Mouse (Mus musculus): ENCODE results near the gene Phka1.
"Not testable (repeated sequence)": the region's sequence is repeated elsewhere in the genome, so short reads cannot be mapped to it uniquely, and the experiment has no call there.

Gene Phka1

GRCm38 (mm10) chrX:102643823-102644572 lies at the start of gene Phka1:
Gene Phka1, minus strand, starts transcription at chrX:102644246.
- DNase-seq (ENCODE audit: low spot score in 2 of 2) = peak; percentile 62 to 66

- peak; percentile 3 to 28 for DNase-seq (ENCODE audit: low spot score in 2 of 2)
Observed at GRCm38 (mm10) chrX:102689252-102689651, 45.2 kb upstream of the Phka1 start.

DNA sequence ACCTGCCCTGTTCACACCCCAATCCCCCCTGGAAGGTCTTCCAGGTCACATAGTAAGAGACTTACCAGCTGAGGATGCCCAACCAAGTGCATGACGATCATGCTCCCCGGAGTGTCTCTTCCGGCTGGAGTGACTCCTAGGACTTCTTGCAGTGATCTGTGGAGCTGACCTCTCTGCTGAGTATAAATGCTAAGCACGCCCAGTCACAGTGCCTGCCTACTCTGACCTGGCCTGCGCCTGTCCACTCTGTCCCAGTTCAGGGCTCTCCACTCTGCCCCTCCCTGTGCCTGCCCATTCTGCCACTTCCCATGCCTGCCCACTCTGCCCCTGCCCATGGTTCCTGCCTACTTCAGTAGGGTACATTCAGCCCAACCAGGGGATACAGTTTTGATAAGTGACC lies 42.8 kb upstream of the Phka1 start, which contains the start of gene Gm3880:
Gm3880 (minus strand) TSS at position 101 of the 400 bp plus-strand sequence.
- DNase-seq (ENCODE audit: low spot score in 2 of 2) = not testable (repeated sequence)

DNA sequence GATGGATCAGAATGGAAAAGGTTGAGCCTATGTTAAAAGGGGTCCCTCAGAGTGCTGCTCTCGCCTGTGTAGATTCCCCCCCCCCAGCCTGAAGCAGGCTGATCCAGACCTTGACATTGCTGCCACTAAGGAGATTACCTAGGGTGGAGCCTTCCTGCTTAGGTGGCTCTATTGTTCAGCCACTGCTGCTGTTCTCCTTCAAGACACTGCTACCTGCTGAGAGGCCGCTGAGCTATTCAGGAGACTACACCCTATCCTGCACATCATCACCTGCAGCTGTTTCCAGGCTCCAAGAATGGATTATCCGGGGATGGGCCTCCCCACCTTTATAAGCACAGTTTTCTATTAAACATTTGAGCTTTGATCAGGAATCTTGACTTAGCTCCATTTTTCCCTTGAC lies 40.7 kb upstream of the Phka1 start:
- not testable (repeated sequence) for DNase-seq (ENCODE audit: low spot score in 2 of 2)

DNA sequence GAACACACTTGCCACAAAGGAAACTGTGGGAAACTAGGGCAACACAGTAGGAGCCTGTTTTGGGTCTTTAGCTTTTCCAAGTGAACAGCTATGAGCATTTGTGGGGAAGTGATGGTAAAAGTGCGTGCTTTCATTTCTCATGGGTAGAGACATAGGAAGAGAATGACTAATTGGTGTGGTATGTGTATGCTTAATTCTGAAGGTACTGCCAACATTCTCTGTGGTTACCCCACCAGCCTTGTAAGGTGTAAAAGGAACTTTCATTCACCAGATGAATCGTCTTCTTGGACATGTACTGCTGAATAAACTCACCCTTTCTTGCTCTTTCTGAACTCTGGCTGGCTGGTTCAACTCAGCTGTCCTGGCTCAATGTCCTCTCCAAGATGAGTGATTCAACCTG lies 22.6 kb upstream of the Phka1 start:
- no peak for DNase-seq (ENCODE audit: low spot score in 2 of 2)

DNA sequence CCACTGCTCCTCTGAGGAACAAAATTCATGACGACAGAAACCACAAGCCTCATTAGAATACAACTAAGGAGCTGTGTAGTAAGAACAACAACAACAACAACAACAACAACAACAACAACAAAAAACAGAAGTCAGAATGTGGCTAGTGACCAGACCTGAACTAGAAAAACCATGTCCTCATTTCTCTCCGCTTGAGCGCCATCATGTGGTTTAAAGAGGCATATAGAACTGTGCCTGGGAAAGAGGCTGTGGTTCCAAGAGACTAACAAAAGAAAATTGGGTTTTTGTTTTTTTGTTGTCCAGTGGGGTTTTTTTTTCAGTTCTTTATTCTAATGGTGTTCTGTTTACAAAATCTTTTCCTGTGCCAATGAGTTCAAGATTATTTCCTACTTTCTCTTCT lies 16.7 kb upstream of the Phka1 start:
- DNase-seq (ENCODE audit: low spot score in 2 of 2) = no peak

DNA sequence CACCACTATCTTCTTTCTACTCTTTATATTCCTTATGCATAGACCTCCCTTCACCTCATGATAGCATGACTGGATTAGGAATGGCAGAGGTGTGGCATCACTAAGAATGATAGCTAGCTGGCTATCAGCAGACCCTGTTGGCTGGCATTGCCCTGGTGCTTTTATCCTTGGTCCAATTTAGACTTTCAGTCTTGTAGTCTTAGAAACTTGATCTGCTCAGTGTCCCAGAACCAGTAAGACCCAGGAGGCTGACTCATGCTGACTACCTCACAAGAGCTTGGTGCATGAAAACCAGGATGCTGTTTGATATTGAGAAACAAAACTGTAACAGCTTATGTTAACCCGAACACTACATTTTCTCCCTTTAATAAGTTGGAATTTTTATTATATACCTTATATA lies 1.6 kb upstream of the Phka1 start:
- no peak for DNase-seq (ENCODE audit: low spot score in 2 of 2)

GRCm38 (mm10) chrX:102645146-102645545 lies 1.1 kb upstream of the Phka1 start:
- no peak for DNase-seq (ENCODE audit: low spot score in 2 of 2)

- DNase-seq (ENCODE audit: low spot score in 2 of 2) = no peak
Observed at GRCm38 (mm10) chrX:102644573-102644951, 516 bp upstream of the Phka1 start.

DNA sequence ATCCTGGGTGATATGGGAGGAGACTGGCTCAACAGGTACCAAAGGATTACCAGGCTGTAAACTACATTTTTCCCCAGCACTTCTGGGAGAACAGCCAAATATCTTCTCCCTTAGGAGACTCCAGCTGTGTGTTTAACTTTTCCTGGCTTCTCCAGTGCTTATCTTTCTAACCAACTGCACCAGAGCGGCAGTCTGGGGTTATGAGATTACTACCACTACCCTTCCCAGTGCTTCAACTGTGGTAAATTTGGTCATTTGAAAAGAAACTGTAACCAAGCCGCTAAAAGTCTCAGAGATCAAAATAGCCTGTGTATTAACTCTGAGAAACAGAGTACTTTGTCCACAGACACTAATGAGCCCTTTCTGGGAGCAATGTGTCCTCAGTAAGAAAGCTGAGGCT lies 42.8 kb downstream of the Phka1 start:
- no peak for DNase-seq (ENCODE audit: low spot score in 2 of 2)

DNA sequence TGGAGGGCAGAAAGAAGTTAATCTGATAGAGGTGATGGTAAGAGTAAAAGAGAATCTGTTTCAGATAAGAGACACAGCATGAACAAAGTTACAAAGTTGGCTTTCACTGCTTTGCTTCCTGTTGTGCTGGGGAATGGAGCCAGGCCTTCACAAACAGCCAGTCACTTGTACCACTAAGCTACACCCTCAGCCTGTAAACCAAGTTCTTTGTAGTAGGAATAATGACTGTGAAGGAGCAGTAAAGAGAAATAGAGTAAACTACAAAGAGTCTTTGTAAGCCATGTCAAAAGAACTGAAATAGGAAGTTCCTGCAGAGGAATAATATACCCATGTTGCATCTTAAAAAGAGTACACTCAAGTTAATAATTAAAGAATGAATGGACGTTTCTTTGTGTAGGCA lies 55.5 kb downstream of the Phka1 start:
- DNase-seq (ENCODE audit: low spot score in 2 of 2) = peak in 1 of 2 experiments; percentile 5

DNA sequence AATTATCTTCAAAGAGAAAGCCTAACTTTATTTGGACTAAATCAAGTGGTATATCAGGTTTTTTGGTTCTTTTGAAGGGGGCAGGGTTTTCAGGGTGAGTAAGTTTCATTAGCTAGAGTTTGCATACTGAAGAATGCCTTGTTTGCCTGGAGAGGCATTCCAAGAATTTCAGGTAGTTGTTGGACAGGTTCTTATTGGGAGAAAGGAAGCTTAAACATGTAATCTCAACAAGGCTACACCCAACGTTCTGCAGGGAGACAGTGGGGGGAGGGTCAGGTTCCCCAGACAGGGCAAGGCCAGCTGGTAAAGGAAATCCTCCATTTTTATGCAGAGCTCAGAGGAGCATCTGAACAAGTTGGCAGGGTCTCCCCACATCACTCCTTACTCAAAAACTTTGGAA lies 72.9 kb downstream of the Phka1 start:
- no peak for DNase-seq (ENCODE audit: low spot score in 2 of 2)

DNA sequence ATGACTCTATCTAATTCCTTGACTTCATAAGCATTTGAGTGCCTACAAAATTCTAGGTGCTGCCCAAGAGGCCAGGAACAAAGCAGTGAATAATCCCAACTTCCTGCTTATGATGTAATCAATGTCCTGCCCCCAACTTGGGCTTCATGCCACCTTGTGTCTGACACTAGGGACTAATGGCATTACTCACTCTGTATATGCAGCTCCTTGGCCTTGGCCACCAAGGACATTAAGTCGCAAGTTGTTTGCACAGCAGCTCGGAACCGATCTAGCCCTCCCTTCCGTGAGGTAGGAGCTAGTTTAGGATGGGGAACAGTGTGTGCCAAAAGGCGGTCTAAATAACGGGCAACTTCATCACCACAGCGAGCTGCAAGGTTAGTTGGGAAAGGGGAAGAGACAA lies 87.1 kb downstream of the Phka1 start:
- no peak for DNase-seq (ENCODE audit: low spot score in 2 of 2)

- DNase-seq (ENCODE audit: low spot score in 2 of 2) = no peak
Observed at GRCm38 (mm10) chrX:102509205-102509604, 134.8 kb downstream of the Phka1 start.

DNA sequence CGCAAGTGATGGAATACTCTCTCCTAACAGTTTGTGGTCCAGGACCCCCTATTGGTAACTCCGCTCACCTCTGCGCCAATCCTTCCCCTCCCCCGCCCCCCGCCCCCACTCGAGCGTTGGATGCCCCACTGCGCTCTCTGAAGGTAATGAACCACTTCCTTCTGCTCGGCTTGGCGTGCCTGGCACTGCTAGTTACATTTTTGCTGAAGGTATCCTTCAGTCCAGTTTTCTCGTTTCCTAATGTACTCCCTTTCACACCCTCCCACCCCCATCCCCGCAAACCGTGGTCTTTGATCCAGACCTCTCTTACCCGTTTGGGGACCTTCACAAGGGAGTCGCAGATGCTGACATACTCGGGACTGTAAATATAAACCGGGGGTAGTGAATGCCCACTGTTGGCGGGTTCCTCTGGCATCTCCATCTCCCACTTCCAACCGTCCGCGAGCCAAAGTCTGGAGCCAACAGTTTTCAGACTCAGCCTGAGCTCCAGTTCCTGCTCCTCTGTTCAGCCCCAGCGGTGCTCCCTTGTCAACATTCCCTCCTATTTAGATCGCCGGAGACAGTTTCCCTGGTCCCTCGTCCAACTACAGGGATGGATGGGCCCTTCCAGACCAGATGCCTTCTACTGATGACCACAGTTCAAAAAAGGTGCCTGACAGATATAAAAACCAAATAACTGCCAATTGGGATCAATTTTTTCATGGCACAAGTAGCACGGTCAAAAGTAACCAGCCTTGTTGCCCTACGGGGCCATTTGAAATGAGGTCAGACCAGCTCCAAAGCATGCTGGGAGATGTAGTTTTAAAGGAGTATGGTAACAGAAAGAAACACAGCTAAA lies 139.2 kb downstream of the Phka1 start, which contains the start of gene Hdac8:
Hdac8 (minus strand) TSS at position 716 of the 838 bp plus-strand sequence.
- peak; percentile 13 to 39 for DNase-seq (ENCODE audit: low spot score in 2 of 2)

DNA sequence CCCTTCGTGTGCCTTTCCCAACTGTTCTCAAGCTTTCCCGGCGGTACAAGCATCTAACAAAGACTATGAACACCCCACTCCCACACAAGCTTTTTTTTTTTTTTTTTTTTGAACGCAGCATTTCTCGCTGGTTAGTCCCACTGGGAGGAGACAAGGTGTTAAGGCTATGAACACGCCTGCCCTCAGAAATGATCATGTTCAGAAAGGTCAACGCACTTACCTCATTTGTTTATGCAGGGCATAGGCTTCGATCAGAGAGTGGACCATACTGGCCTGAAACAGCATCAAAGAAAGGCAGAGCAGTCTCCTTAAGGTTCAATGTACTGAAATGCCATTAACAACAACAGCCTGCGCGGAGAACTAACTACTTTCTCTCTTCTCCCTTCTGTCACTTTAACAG lies 139.9 kb downstream of the Phka1 start:
- DNase-seq (ENCODE audit: low spot score in 2 of 2) = no peak

DNA sequence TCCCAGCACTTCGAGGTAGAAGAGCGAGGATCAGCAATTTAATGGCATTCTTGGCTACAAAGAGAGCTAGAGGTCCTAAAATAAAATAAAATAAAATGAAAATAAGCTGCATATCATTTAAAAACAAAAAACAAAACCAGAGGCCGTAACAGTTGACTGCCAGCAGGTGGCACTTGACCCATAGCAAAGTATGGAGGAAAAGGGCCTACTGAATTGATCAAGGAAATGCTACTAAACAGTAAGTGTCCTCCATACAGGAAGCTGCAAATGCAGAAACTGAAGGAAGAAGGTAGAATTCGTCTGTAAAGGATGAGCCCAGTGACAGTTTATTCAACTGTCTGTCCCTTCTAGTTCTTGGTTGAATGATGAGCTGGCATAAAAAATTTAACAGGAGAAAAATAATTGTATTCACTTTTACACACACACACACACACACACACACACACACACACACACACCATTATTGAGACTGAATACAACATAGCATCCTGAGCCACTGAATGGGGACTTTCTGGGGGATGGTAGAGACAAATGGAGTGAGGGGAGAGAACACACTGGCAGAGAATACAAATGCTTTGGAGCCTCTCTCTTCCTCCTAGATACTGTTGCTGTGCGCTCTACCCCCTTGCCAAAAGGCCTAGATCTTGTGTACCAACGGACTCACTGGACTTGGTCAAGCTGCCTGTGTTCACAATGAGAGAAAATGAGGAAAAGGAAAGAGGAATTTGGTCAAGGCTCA lies 149.9 kb downstream of the Phka1 start:
- no peak for DNase-seq (ENCODE audit: low spot score in 2 of 2)

GRCm38 (mm10) chrX:102485575-102485974 lies 158.5 kb downstream of the Phka1 start:
- DNase-seq (ENCODE audit: low spot score in 2 of 2) = no peak

- no peak for DNase-seq (ENCODE audit: low spot score in 2 of 2)
Observed at GRCm38 (mm10) chrX:102479665-102480064, 164.4 kb downstream of the Phka1 start.

DNA sequence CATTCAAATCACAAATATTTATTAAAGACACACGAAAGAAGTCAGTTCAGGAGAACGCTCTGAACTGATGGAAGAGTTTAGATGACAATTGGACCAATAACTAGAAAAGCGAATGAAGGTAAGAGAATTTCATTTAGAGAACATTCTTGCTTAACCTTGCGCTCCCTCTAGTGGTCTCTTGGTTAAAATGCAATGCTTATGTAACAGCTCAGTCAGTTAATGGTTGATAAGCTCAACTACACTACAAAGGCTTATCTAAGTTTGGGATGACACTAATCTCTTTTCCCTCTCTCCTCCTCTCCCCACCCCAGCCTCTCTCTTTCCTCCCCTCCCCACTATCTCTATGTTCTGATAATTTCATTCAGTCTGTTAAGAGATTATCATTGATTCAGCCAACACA lies 165.1 kb downstream of the Phka1 start:
- no peak for DNase-seq (ENCODE audit: low spot score in 2 of 2)

DNA sequence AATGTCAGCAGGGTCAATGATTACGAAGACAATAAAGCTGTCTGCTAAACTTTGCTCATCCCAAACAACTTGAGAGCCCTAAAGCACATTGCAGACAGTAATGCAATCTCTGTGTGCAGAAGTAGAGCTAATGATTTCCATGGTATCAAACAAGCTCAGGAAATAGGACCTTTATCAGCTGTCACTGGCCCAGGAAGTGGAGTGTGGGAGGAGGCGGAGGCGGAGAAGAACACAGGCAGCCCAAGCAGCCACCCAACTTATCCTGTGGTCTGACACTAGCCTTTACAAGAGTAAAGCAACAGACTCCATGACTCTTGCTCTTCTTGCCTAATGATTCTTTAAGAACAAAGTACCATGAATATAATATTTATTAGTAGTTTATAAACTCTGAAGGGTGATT lies 165.6 kb downstream of the Phka1 start:
- no peak for DNase-seq (ENCODE audit: low spot score in 2 of 2)

- peak; percentile 23 to 66 for DNase-seq (ENCODE audit: low spot score in 2 of 2)
Observed at GRCm38 (mm10) chrX:102476784-102477183, 167.3 kb downstream of the Phka1 start.
